Mouse (Mus musculus): ENCODE measurements around the gene Cux1.

Cux1 gene

DNA sequence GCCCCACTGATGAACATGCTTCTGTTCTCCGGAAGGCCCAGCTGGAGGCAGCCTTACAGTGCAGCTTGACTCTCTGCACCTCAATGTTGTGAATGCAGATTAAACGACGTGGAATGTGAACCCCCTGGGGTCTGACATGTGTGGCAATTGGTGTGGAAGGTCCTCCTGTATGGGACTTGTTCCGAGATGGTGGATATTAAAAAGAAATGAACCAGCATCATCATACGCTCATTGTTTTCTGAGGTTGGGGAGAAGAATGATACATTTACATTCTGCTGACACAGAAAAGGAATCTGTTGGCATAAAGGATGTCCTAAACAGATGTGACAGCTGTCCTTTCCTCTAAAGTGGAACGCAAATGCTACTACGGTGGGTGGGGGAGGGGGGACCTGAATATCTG is 203.9 kb downstream of the Cux1 start:
- DNase-seq = no peak

DNA sequence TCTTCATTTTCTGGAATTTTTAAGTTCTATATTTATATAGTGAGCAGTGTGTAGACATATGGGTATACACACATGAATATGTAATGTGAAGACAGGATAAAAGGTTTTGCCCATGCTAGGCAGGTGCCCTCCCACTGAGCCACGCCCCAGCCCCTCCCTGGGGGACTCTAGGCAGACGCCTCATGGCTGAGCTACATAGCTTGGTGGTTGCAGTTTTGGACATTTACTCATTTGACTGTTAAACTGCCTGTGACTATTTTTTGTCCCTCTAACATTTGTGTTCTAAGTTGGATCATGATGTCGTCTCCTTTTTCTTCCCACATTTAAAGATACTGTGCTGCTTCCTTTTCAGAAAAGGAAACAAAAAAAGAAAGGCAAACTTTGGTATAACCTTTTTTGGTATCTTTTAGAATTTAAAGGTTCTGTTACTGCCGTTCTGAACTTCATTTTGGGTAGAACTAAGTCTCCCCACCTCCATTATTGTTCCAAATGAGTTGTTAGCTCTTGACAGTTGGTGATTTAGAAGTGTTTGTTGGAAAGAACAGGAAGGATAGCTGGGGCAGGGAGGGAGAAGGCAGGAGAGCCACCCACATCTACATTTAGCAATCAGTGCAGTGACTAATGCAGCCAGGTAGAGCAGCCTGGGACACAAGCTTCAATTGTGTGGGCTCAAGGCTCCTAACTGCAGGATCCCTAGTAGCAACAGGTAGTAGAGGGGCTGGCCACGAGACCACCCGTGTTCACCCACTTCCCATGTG is 204.6 kb downstream of the Cux1 start:
- DNase-seq = peak; percentile 20

DNA sequence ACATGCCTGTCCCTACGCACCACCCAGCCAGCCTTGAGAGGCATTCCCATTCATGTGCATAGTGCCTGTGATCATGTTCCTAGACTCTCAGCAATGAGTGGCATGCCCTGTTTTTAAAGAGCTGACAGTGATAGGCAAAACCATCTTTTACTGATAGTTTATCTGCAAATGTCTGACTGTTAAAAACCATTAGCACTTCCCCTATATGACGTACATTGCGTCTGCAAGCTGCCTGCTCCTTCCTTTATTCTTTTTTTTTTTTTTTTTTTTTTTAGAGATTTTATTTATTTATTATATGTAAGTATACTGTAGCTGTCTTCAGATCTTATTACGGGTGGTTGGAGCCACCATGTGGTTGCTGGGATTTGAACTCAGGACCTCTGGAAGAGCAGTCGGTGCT is 205.3 kb downstream of the Cux1 start:
- DNase-seq = no peak

DNA sequence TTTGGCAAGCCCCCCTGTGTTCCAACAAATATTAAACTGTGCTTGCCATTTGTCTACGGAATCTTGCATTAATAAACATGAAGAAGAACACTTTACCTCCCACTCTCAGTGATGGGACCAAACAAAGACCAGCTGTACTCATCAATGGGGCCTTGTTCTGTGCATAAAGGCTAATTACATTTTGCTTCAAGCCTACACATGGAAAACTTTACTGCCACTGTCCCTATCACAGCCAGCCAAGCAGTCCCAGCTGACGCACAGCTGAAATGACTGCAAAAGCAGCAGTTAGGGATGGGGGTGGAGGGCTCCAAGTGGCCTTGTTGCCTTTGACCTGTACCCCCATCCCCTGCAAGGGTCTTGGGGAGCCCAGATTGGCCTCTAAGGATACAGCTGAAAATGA is 210.1 kb downstream of the Cux1 start:
- no peak for DNase-seq

DNA sequence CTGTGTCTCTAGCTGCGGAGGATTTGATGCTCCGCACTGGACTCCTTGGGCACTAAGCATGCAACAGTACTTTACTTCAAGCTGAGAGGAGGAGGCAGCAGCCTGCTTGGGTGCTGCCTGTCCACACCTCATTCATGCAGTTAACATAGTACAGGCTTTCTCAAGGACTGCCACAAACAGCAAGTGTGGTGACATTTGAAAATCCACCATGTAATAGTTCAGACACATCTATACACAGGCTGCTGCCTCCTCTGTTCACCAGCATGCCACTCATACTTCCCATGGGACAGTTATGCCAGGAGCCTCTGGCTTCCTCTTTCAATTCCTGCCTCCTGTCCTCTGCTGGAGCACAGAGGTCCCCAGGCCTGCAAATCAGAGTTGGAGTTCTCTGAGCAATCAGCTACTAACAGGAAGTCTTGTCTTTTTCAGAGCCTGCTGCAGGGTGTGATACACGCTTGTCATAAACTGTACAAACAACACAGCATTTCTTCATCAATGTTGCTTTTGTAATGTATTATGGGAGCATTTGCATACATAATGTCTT is 211.6 kb downstream of the Cux1 start:
- no peak for DNase-seq

DNA sequence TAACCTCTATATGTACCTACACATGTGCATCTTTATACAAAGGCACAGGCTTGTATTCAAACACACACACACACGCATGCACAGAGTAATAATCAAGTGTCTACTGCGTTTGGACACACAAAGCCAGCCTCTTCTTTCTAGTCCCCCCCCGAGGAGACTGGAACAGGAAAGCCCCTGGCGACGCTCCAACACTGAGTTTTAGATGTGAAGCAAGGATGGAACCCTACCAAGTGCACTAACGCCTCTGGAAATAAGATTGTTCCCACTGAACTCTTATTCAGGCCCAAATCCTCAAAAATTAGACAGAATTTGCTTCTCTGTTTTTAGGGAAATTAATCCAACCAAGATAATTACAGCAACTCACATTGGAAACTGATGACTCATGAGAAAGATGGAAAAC is 212.6 kb downstream of the Cux1 start:
- peak; percentile 22 for DNase-seq

DNA sequence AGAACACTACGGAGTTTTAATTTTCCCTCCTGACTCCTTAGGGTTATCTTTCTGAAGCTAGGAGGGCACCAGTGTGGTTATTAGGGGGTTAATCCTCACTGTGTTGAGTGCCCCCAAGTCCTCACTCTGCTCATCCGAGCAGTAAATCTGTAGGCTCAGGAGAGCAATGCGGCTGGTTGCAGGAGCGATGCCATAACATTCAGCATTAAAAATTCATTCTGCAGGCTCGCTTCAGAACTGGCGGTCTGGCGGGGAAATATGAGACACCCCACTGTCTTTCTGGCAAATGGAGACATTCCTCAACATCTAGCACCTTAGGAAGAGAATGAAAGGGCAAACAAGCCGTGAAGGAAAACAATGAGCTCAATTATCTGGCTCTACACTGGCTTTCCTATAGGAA is 214.2 kb downstream of the Cux1 start:
- no peak for DNase-seq

DNA sequence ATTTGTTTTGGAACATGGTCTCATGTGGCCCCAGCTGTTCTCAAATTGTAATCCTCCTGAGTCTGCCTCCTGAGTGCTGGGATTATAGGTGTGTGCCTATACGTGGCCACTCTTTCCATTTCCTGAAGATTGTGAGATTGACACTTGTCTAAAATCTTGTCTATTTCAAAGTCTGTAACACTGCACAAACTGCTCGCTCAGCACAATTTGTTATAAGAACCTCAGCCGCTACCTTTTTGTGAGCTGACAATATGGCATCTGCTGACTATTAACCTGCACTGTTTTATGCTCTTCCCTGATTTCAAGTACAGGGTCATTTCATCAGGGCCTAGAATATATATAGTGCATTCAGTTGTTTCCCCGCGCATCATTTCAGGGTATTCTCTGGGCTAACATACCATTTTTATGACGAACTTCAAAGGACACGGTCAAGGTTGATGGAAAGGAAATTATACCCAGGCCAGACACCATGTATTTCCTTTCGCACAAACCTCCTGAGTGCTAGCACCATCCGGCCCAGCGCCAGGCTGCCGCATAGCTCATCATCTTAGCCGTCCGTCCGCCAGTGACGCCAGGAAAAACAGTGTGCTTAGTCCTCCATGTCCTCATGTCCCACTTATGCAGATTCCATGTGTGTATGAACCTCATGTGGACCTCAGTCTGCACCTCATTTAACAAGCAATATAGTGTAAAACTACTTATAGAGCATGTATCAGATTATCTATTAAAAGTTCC is 224.0 kb downstream of the Cux1 start:
- no peak for DNase-seq

DNA sequence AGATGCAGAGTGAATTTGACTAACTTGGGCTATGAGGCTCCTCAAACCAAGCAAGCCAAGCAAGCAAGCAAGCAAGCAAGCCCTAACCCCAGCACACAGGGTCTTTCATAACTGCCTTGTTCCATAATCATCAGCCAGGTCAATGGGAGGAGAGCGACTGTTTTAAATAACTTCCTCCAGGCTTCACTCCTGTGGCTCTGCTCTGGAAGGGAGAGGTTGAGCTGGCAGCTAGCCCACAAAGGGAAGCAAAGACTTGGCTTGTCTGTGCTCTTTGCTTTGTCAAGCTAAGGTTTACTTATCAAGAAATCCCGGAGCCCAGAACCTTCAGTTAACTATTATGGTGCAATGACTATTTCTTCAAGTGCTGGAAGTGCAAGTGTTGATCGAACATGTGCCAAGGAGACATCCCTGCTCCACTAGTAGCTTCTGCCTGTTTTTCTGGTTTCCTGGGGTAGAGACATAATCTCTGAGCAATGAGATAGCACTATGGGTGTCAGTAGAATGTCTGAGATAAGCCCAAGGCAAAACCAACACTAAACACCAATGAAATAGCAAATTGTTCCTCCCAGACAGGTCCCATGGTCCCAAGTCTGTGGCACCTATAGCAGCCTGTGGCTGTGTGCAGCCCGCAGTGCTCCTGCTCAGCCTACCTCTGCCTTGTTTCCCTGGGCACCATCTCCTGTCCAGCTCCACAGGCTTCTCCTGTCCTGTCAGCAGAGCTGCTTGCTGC is 230.3 kb downstream of the Cux1 start:
- DNase-seq = no peak

DNA sequence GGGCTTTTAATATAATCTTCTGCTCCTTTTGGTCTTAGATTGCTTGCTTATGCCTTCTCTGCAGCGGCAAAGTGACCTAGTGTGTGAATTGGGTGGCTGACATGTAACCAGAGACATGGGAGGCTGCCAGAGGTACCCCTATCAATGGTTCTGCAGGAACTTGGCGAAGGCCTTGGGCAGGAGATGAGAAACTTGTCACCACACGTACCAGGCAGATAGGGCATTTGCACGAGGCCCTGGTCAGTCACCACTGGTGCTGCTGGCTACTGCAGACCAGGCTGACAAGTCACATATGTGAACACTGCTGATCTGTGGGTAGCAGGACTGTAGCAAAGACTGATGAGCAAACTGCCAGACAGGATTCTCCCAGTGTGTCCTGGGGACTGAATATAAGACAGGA is 231.6 kb downstream of the Cux1 start:
- no peak for DNase-seq

DNA sequence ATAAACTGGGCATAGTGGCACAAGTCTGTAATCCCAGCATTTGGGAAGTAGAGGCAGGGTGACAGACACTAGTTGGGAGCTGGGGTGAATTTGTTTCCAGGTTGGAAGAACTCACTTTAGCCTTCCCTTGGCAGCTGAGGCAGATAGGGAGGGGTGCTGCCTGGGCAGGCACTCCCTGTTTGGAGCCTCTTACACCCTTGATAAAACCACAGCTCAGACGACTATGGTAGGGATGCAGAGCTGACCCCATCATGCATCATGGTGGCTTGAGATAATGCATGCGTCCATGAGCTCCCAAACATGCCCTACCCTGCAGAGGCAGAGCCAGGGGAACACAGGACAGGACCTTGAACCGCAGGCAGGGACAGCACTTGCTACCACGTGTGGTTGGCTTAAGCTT is 232.5 kb downstream of the Cux1 start:
- no peak for DNase-seq

DNA sequence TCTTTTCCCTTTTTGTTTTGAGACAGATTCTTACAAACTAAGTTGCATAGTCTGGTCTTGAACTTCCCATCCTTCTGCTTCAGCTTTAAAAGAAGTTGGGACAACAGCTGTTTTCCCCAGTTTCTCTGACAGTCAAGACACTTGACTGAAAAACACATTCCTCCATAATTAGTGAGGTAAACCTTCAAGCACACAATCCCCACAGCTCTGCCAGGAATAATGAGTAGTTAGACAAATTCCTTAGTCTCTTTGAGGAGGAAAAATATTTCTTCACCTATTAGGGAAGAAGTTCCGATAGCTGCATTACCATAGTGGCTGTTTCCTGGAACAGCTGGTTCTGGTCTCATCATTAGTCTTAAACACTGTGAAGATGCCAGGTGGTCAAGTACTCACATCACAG is 233.2 kb downstream of the Cux1 start:
- no peak for DNase-seq

DNA sequence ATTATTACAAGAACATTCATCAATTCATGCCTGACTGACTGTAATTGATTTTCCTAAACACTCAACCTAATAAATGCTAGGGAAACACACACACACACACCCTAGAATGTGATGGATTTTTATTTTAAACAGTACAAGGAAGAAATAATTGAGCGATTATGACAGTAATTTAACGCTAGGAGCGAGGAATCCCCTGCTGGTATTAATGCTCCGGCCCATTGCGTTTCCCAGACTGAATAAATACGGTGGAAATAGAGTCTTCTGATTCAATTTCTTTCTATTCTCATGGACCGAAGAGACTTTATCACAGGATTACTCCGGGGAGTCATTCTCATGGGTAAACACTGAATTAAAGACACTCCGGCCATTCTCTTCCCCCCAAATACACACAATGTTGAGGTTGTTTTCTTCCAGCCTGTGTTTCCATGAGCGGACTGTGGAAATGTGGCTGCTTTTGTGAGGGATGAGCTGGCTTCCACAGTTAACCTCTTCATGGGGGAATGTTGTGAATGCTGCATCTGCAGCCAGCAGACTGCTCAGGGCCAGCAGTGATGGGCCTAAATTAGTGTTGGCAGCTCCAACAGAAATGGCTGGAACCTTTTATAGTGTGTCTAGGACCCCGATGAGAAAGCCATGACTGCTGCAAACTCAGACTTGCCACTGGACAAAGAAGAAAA is 234.4 kb downstream of the Cux1 start:
- DNase-seq = no peak

DNA sequence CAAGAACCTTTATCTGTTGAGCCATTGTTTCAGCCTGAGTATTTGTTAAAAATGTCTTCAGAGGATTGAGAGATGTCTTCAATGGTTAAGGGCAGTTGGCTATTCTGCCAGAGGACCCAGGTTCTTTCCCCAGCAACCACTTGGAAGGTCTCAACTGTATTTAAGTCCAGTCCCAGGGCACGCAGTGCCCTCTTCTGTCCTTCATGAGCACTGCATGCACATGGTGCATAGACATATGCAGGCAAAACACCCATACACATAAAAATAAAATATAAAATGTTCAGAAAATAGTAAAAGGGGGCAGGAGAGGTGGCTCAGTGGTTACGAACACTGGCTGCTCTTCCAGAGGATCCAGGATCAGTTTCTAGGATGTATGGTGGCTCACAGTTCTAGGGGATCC is 239.6 kb downstream of the Cux1 start:
- DNase-seq = no peak

DNA sequence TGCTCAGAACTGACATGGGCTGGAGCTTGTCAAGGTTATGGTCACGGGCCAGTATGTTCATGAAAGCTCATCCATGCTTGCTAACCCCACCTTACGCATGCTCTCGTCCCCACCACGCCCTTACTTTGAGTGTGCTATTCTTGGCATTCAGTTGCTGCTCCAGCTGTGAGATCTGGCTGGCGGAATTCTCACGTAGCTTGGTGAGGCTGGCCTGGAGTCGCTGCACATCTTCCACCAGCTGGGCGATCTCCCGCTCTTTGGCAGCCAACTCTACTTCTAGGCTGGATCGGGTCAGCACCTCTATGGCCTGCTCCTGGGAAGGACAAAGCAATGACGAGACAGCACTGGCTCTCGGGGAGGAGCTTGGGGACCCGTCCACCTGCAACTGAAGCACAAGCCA is 240.7 kb downstream of the Cux1 start:
- DNase-seq = no peak

DNA sequence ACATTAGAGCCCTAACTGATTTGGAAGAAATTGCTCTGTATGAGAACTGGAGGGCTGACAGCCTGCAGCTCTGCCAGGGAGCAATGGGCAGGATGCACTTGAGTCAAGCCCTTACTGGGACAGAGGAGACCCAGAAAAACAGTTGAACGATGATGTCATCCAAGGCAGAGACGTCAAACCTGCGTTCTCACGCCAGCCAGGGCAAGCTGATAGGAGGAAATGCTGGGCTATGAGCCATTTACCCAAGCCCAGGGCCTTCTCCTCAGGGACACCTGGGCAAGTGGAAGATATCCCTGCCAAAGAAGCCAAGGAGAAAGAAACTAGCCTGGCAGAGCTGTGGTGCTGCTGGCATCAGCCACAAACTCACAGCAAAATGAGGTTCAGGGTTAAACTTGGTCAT is 242.8 kb downstream of the Cux1 start:
- DNase-seq = no peak

DNA sequence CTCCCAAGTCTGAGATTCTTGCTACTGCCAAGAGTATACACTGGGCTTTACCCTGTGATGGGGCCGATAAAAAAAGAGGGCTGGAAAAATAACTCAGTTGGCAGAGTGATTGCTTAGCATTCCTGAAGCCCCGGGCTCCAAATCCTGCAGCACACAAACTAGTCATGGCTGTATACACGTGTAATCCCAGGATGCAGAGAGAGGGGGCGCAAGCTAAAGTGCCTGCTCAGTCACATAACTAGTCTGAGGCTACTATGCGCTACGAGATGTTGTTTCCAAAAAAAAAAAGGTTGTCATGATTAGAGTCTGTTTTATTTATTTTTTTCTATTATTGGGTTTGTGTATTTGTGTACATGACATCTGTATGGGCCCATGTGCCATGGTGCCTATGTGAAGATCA is 245.9 kb downstream of the Cux1 start:
- DNase-seq = peak; percentile 23

DNA sequence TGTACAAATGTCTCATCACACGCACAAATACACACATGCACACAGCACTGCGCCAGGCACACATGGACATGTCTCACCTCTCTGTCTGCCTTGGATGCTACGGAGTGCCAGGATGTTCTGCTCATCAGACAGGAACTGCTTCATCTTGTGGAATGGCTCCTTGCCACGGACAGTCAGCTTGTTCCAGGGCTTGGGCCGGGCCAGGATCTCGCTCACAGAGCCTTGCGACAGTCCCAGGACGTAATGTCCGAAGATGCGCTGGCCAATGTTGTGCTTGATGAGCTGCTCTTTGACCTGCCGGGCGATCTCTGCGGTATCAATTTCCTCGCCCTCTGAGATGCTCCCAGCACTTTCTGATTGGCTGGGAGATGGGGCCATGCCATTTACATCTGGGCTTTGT is 254.7 kb downstream of the Cux1 start:
- no peak for DNase-seq

DNA sequence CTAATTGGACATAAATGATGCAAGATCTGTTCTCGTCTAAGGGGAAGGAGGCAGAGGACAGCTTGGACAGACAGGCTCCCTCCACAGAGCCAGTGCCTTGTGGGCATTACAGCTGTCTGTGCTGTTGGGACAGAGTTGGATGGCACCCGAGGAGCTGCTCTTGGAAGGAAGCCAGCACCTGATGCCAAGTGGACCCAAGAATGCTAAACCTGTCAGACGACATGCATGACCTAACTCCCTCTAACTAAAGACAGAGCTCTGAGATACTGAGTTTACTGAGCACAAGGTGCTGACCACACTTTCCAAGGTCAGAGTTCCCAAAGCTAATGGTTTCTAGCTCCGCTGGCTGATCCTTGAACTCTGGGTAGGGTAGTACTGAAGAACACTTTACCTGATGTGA is 255.1 kb downstream of the Cux1 start:
- no peak for DNase-seq

DNA sequence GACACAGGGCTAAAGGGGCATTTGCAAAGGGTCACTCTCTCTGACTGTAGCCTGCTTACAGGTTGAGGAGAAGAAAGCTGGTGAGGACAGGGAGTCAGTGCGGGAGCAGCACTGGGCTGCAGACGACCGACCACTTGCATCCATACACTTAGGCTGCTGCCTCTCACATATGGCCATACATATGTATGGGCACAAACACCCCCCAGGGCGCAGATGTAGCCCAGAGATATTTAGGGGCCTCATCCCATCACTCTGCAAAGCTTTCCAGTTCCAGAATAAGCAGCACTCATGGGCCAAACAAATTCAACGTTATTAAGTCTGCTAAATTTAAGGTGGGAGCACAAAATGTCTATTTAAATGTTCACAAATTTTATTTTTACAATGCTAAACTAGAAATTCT is 261.0 kb downstream of the Cux1 start:
- peak; percentile 28 for DNase-seq

DNA sequence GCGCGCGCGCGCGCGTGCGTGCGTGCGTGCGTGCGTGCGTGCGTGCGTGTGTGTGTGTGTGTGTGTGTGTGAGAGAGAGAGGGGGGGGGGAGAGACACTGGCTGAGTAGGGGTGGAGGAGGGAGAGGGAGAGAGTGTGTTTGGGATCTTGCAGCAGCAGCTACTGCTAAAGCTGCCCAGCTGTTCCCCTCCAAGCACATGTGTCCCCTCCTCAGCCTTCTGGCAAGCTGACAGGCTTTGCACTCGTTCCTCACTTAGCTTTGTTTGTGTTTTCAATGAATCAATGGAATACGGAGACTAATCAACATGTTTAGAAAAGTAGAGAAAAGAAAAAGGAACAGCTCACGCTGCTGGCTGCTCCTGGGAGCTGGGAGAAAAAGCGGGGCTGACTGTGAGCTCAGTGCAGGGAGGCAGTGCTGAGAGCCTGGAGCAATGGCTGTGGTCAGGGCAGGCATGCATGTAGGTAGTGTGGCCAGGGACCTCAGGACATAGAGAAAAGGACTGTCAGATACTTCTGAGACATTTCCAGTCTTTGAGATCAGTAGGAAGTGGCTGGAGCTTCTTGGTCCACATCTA is 263.8 kb downstream of the Cux1 start:
- DNase-seq = peak; percentile 29

DNA sequence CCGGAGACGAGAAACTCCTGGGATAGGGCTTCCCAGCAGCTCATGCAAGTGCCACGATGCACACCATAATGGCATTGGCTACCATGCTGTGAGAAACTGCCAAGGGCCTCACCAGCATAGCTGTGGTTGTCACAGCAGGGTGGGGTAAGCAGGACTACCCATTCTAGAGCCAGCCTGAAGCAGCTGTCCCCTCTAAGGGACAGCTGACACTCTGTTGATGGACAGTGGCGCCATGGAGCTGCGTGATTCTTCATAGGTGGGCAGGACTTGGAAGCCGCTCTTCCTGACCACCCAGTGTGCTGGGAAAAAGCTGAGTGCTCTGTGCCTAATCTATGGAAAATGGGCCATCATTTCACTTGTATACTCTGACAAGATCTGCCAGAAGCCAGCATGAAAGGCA is 266.4 kb downstream of the Cux1 start:
- DNase-seq = no peak

DNA sequence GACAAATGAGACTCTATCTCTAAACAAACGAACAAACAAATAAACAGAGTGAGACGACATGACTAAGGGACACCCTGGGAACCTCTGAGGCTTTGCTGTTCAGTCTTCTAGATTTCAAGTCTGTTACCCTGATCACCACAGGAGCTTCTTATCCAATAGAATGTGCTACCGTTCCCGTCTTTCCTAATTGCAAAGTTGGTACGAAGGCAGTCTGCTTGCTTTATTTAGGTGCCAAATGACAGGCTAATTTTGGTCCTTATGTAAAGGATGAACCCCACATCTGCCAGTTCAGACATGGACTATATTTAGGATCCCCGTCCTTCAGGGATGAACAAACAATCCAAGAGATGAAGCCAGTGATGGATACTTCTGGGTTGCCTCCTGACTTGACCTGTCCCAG is 269.6 kb downstream of the Cux1 start:
- DNase-seq = no peak
